Mouse (Mus musculus) forebrain, embryonic 11.5 days (tissue): Measurements from ENCODE around the gene Rbm44. TPM values are rescaled to one million over a fixed set of nuclear protein-coding genes. Genes with fewer than 3 reads are reported as not detected.

Experiments used
- ATAC-seq: fragments of 200-750 bp; cut with Nextera tagmentation; replicated peaks from 2 replicates; pipeline ENCODE4 v1.8.0; 2017; ENCODE audit warnings: moderate TSS enrichment; ENCODE audit not compliant: low FRiP score
- DNase-seq: peaks from one replicate; pipeline ENCODE4 v3.0.0-alpha.2; 2017; ENCODE audit warnings: low spot score
- H3K27ac ChIP-seq: fragments of 300-500 bp; sonication (generic); 2 replicates; pipeline ENCODE4 v1.5.1; 2014; ENCODE audit warnings: low read depth, low read length
- H3K27me3 ChIP-seq: fragments of 300-500 bp; sonication (generic); 2 replicates; pipeline ENCODE4 v1.6.1; 2014; ENCODE audit warnings: mild to moderate bottlenecking, low read length, mixed read lengths; ENCODE audit not compliant: control insufficient read depth, insufficient read depth
- H3K36me3 ChIP-seq: fragments of 300-500 bp; sonication (generic); 2 replicates; pipeline ENCODE4 v1.6.1; 2014; ENCODE audit warnings: mild to moderate bottlenecking, low read length, moderate library complexity, mixed read lengths; ENCODE audit not compliant: control insufficient read depth, insufficient read depth
- H3K4me1 ChIP-seq: fragments of 300-500 bp; sonication (generic); replicated peaks from 2 replicates; pipeline ENCODE4 v1.6.1; 2014; ENCODE audit warnings: low read length, mixed read lengths; ENCODE audit not compliant: control insufficient read depth, insufficient read depth
- H3K4me2 ChIP-seq: fragments of 300-500 bp; sonication (generic); 2 replicates; pipeline ENCODE4 v1.6.1; 2014; ENCODE audit warnings: low read depth, mild to moderate bottlenecking, low read length, moderate library complexity, mixed read lengths; ENCODE audit not compliant: severe bottlenecking
- H3K4me3 ChIP-seq: fragments of 300-500 bp; sonication (generic); 2 replicates; pipeline ENCODE4 v1.5.1; 2014; ENCODE audit warnings: low read depth, low read length
- H3K9ac ChIP-seq: fragments of 300-500 bp; sonication (generic); 2 replicates; pipeline ENCODE4 v1.6.1; 2014; ENCODE audit warnings: low read length
- H3K9me3 ChIP-seq: fragments of 300-500 bp; sonication (generic); 2 replicates; pipeline ENCODE4 v1.6.1; 2016; ENCODE audit warnings: low read length, mixed read lengths; ENCODE audit not compliant: control insufficient read depth
- WGBS: fragments of 180-500 bp; shearing (Covaris S2); extraction: QIAGEN DNeasy Blood & Tissue Kit; methylation state at CpG from one replicate; pipeline ENCODE4 v1.1.7; 2014; 5-methylcytosine and 5-hydroxymethylcytosine counted together
- polyA plus RNA-seq: library from polyadenylated mRNA; unstranded; fragments of >200 nt; fragmentation: Nextera tagmentation; extraction: Ambion mirVana; gene quantifications from 2 replicates; pipeline ENCODE4 v1.2.1, GENCODE M21; 2014

Gene Rbm44
- 0.37 and 0.51 TPM in 2 replicates for polyA plus RNA-seq

- 71% methylated on average over 20 of the region's 20 CpGs for WGBS
- ATAC-seq (no peak), DNase-seq (no peak)
- no peak within 1 kb of the TSS for H3K4me3 ChIP-seq
- H3K4me2 ChIP-seq: no peak within 1 kb of the TSS
- H3K36me3 ChIP-seq: no peaks in the 10 kb centered on the region
- no peaks in the 10 kb centered on the region for H3K4me1 ChIP-seq
- H3K9ac ChIP-seq: no peak within 1 kb of the TSS
- no peak within 1 kb of the TSS for H3K27ac ChIP-seq
- no peaks in the 10 kb centered on the region for H3K27me3 ChIP-seq
- H3K9me3 ChIP-seq: no peaks in the 10 kb centered on the region
Measured at GRCm38 (mm10) chr1:91144813-91145212, at the start of gene Rbm44. Gene Rbm44 (plus strand): TSS chr1:91145089.

GRCm38 (mm10) chr1:91095258-91095657 is 49.6 kb upstream of the Rbm44 start:
- Histone ChIP-seq H3K9me3 (no peaks in the 10 kb centered on the region), H3K27me3 (no peaks in the 10 kb centered on the region), H3K4me3 (no peak overlapping the region), H3K9ac (no peak overlapping the region), H3K4me2 (no peak overlapping the region), H3K4me1 (0 out of 2 replicates have a peak, but pooled peaks cover 2% of the 10 kb centered on the region), H3K36me3 (no peaks in the 10 kb centered on the region), H3K27ac (no peak overlapping the region)
- DNase-seq (no peak), ATAC-seq (no peak)
- WGBS: 90% methylated on average over 3 of the region's 3 CpGs

- WGBS: 57% methylated on average over 1 of the region's 1 CpGs
- no peak overlapping the region for H3K27ac ChIP-seq
- 0 out of 2 replicates have a peak, but pooled peaks cover 2% of the 10 kb centered on the region for H3K4me1 ChIP-seq
- H3K27me3 ChIP-seq: no peaks in the 10 kb centered on the region
- no peak overlapping the region for H3K9ac ChIP-seq
- DNase-seq (no peak), ATAC-seq (no peak)
- no peaks in the 10 kb centered on the region for H3K9me3 ChIP-seq
- H3K36me3 ChIP-seq: no peaks in the 10 kb centered on the region
- no peak overlapping the region for H3K4me2 ChIP-seq
- no peak overlapping the region for H3K4me3 ChIP-seq
Measured at GRCm38 (mm10) chr1:91095853-91096252, 49.0 kb upstream of the Rbm44 start.

GRCm38 (mm10) chr1:91096490-91096889 is 48.4 kb upstream of the Rbm44 start:
- Histone ChIP-seq H3K9ac (no peak overlapping the region), H3K9me3 (no peaks in the 10 kb centered on the region), H3K27ac (no peak overlapping the region), H3K36me3 (no peaks in the 10 kb centered on the region), H3K4me2 (no peak overlapping the region), H3K4me3 (no peak overlapping the region), H3K27me3 (no peaks in the 10 kb centered on the region), H3K4me1 (0 out of 2 replicates have a peak, but pooled peaks cover 2% of the 10 kb centered on the region)
- 71% methylated on average over 5 of the region's 5 CpGs for WGBS
- no peak for ATAC-seq
- DNase-seq: no peak

- no peaks in the 10 kb centered on the region; the same call in 1 of the 2 replicates for H3K36me3 ChIP-seq
- H3K4me2 ChIP-seq: no peak overlapping the region
- no peak overlapping the region for H3K27ac ChIP-seq
- H3K9me3 ChIP-seq: no peaks in the 10 kb centered on the region
- 87% methylated on average over 11 of the region's 11 CpGs for WGBS
- DNase-seq (no peak), ATAC-seq (no peak)
- H3K4me3 ChIP-seq: no peak overlapping the region
- 0 out of 2 replicates have a peak, but pooled peaks cover 2% of the 10 kb centered on the region for H3K4me1 ChIP-seq
- H3K27me3 ChIP-seq: no peaks in the 10 kb centered on the region
- no peak overlapping the region for H3K9ac ChIP-seq
Measured at GRCm38 (mm10) chr1:91097283-91097834, 47.5 kb upstream of the Rbm44 start.

GRCm38 (mm10) chr1:91098887-91099286 is 46.0 kb upstream of the Rbm44 start:
- H3K4me2 ChIP-seq: no peak overlapping the region
- H3K9me3 ChIP-seq: no peaks in the 10 kb centered on the region
- no peak overlapping the region for H3K27ac ChIP-seq
- H3K36me3 ChIP-seq: no peaks in the 10 kb centered on the region; the same call in 1 of the 2 replicates
- 0 out of 2 replicates have a peak, but pooled peaks cover 2% of the 10 kb centered on the region for H3K4me1 ChIP-seq
- no peaks in the 10 kb centered on the region for H3K27me3 ChIP-seq
- peak; percentile 81 for DNase-seq
- 27% methylated on average over 6 of the region's 6 CpGs for WGBS
- peak; percentile 71 for ATAC-seq
- H3K4me3 ChIP-seq: no peak overlapping the region
- H3K9ac ChIP-seq: no peak overlapping the region

GRCm38 (mm10) chr1:91101709-91102440 is 43.0 kb upstream of the Rbm44 start:
- Histone ChIP-seq H3K27ac (no peak overlapping the region), H3K9ac (no peak overlapping the region), H3K4me2 (no peak overlapping the region), H3K27me3 (no peaks in the 10 kb centered on the region), H3K36me3 (no peaks in the 10 kb centered on the region; the same call in 1 of the 2 replicates), H3K9me3 (no peaks in the 10 kb centered on the region), H3K4me3 (no peak overlapping the region), H3K4me1 (0 out of 2 replicates have a peak, but pooled peaks cover 2% of the 10 kb centered on the region)
- no peak for DNase-seq
- ATAC-seq: no peak
- WGBS: 75% methylated on average over 11 of the region's 11 CpGs

GRCm38 (mm10) chr1:91103366-91103983 is 41.4 kb upstream of the Rbm44 start:
- Histone ChIP-seq H3K9me3 (no peaks in the 10 kb centered on the region), H3K27me3 (no peaks in the 10 kb centered on the region), H3K27ac (no peak overlapping the region), H3K4me1 (0 out of 2 replicates have a peak, but pooled peaks cover 2% of the 10 kb centered on the region), H3K4me2 (no peak overlapping the region), H3K9ac (no peak overlapping the region), H3K4me3 (no peak overlapping the region), H3K36me3 (no peaks in the 10 kb centered on the region; the same call in 1 of the 2 replicates)
- ATAC-seq (no peak), DNase-seq (no peak)
- WGBS: 92% methylated on average over 15 of the region's 15 CpGs
